Mouse (Mus musculus) thymus, adult 2 months (tissue): Measurements from ENCODE around the gene Tedc2. TPM values are rescaled to one million over a fixed set of nuclear protein-coding genes. Genes with fewer than 3 reads are reported as not detected.

Experiments
- DNase-seq: peaks from one replicate; pipeline ENCODE4 v3.0.0; 2021
- H3K27ac ChIP-seq: fragments of 200-500 bp; 2 replicates; pipeline ENCODE4 v1.5.1; 2012; ENCODE audit warnings: low read length, control low read depth; ENCODE audit not compliant: control insufficient read depth, insufficient read depth
- H3K27me3 ChIP-seq: fragments of 200-500 bp; 2 replicates; pipeline ENCODE4 v1.6.1; 2012; ENCODE audit warnings: mild to moderate bottlenecking, low read length, moderate library complexity, mixed read lengths; ENCODE audit not compliant: control insufficient read depth, insufficient read depth
- H3K36me3 ChIP-seq: fragments of 200-500 bp; 2 replicates; pipeline ENCODE4 v1.6.1; 2012; ENCODE audit warnings: mild to moderate bottlenecking, low read length, moderate library complexity; ENCODE audit not compliant: control insufficient read depth, insufficient read depth
- H3K4me1 ChIP-seq: fragments of 200-500 bp; replicated peaks from 2 replicates; pipeline ENCODE4 v1.6.1; 2012; ENCODE audit warnings: low read length; ENCODE audit not compliant: control insufficient read depth, insufficient read depth
- H3K4me3 ChIP-seq: fragments of 200-500 bp; 2 replicates; pipeline ENCODE4 v1.5.1; 2012; ENCODE audit warnings: mild to moderate bottlenecking, low read length, control low read depth, moderate library complexity; ENCODE audit not compliant: control insufficient read depth, insufficient read depth
- CTCF ChIP-seq: fragments of 200-500 bp; IDR thresholded peaks from 2 replicates; pipeline ENCODE4 v1.5.1; 2012; ENCODE audit warnings: mild to moderate bottlenecking, control low read depth, low read length, moderate library complexity, borderline replicate concordance; ENCODE audit not compliant: control insufficient read depth, poor library complexity, insufficient read depth; ENCODE audit errors: extremely low read depth
- POLR2A ChIP-seq: fragments of 200-500 bp; IDR thresholded peaks from 2 replicates; pipeline ENCODE4 v1.6.1; 2012; ENCODE audit warnings: mild to moderate bottlenecking, low read length, control low read depth, moderate library complexity; ENCODE audit not compliant: control insufficient read depth, poor library complexity, insufficient read depth; ENCODE audit errors: extremely low read depth
- WGBS: fragments of 180-500 bp; shearing (Covaris S2); methylation state at CpG from one replicate; pipeline ENCODE4 v1.1.7; 2018; 5-methylcytosine and 5-hydroxymethylcytosine counted together
- polyA plus RNA-seq: library from polyadenylated mRNA; depleted of rRNA; stranded (reverse); fragments of >200 nt; gene quantifications from 2 replicates; pipeline ENCODE4 v1.2.3, GENCODE M21; 2012

The Tedc2 gene
- polyA plus RNA-seq, 1 experiment: 20.0 TPM

DNA sequence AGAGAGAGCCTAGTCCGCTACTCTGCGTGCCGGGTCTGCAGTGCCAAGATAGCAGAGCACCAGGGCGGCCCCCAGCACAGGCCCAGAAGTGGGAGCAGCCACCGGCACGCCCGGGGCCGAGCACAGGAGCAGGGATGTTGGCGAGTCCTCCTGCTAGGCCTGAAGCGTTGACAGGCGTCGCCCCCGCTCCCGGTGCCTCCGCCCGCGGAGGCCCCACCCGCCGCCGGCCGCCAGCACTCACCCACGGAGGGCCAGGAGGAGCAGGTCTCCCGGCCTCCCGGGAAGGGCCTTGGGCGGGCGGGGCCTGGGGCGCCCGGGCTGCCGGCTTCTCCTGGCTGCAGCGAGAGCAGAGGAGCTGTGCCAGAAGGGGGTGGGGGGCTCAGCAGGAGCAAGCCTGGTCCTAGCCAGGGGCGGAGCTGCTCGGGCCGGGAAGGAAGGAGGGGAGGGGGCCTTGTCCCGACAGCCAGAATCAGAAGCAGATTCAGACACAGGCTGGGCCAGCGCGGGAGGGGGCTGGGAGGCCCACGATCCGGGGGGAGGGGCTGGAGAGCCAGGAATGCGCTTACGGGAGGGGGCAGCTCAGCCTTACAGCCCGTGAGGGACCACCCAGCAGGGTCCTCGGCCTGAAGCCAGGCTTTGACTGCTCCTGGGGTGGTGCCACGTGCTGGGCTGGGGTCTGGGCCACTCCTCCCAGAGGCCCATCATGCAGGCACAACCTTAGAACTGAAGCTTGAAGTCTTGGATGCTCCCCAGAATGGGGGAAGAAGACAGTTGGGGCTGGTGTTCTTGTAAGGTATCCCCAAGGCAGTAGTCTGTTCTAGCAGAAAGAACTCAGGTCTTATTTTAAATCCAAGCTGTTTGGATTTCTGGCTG is 11.4 kb downstream of the Tedc2 start, which contains the start of gene Ntn3:
Gene Ntn3, minus strand, starts transcription at position 489 of the 873 bp plus-strand sequence.
- H3K27me3 ChIP-seq: peaks cover 11% of the 10 kb centered on the region; the same call in 1 of the 2 replicates
- H3K4me1 ChIP-seq: peaks cover 36% of the 10 kb centered on the region
- no peak for DNase-seq
- no peak within 1 kb of the TSS for H3K27ac ChIP-seq
- peak within 1 kb of the TSS; percentile 26 for H3K4me3 ChIP-seq
- TF ChIP-seq POLR2A (no peak), CTCF (no peak)
- 13% methylated on average over 42 of the region's 43 CpGs for WGBS
- H3K36me3 ChIP-seq: no peaks in the 10 kb centered on the region

DNA sequence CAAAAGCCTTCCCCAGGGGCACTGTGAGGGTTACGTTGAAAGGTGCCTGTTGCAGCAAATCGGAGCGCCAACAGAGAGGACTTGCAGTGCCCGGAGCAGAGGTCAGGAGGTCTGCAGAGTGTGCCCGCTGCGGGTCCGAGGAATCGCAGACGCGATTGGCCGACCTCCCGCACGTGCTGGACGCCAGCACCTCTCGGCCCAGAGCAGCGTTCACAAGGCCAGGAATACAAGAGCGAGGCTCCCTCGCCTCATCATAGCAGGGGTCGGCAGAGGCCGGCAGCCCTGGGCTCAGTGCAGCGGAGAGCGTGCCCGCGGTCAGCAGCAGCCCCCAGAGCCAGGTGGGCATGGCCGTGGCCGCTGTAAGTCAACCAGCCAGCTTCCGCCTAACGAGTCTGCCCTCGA is 12.0 kb downstream of the Tedc2 start:
- TF ChIP-seq CTCF (no peak), POLR2A (no peak)
- 26% methylated on average over 29 of the region's 29 CpGs for WGBS
- Histone ChIP-seq H3K27ac (no peak overlapping the region), H3K27me3 (peaks cover 11% of the 10 kb centered on the region; the same call in 1 of the 2 replicates), H3K36me3 (no peaks in the 10 kb centered on the region), H3K4me1 (peaks cover 36% of the 10 kb centered on the region), H3K4me3 (peak overlapping the region; percentile 26)
- no peak for DNase-seq

DNA sequence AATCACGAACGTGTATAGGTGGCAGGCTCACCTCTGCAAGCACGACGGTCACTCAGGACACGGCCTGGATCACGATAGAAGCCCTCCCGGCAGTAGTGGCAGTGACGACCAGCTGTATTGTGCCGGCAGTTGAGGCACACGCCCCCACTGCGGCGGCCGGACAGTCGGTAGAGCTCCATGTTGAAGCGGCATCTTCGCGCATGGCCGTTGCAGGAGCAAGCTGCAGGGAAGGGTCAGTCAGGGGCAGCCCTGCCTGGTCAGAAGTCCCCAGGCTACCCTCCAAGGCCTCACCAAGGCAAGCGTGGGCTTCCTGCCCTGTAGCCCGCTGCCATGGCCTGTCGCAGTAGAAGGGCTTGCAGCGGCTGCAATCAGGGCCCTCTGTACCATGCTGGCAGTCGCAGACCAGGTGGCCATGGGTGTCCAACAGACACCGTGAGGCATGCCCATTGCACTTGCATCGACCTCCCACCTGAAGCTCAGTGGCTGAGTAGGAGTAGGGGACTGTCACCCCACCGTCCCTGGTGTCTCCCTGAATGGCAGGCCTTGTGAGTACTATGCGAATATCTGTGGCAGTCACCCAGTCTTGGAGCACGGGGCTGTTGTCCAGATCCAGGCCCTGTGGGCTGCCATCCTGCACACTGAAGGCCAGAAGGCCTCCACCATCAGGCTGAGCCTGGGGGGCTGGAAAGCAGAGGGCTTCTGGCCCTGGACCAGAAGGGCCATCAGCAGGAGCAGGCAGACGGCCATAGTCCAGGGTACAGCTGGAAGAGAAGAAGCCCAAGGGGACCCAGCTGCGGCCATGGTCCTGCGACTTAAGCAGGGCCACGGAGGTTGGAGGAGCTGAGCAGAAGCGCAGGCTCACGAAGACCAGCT is 12.6 kb downstream of the Tedc2 start:
- Histone ChIP-seq H3K27ac (no peak overlapping the region), H3K4me3 (no peak overlapping the region), H3K27me3 (peaks cover 11% of the 10 kb centered on the region; the same call in 1 of the 2 replicates), H3K36me3 (no peaks in the 10 kb centered on the region), H3K4me1 (peaks cover 36% of the 10 kb centered on the region)
- 93% methylated on average over 34 of the region's 34 CpGs for WGBS
- TF ChIP-seq POLR2A (no peak), CTCF (no peak)
- no peak for DNase-seq

DNA sequence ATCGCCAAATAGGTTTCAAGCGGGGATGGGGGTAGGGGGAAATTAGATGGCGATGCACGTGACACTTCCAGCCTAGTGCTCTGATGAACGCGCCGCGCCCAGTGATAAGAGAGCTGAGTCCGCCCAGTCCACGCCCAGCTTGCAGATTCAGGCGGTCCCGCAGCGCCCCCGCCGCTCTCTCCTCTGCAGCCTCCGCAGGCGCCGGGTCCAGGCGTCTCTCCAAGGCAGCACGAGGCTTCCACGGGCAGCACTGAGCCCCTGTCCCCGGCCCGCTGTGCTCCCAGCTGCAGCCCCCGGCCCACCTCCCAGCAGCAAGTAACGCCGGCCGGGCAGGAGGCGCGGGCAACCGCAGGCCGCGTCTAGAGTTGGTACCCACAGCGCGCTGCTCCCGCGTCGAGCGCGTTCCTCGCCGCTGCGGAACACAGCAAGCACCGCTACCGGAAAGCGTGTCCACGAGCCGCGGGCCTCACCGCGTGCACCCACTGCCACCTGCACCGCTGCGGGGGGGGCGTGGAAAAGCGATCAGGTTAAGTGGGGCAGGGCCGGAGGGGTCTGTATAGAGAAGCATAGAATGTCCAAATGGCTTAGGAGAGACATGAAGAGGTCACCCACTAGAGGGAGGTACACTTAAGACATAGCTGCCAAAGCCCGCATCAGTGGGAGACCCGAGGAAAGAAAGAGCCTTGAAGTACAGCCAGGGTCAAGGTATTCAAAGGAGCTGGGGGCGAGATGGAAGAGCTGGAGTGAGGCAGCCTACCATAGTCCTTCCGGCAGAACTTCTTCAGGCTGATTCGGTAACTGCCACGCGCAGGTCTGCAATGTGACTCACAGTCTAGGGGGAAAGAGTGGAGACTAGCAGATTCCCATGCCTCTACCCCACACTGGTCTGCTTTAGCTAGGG is 13.9 kb downstream of the Tedc2 start:
- H3K4me3 ChIP-seq: no peak overlapping the region; the same call in 1 of the 2 replicates
- DNase-seq: peak; percentile 27
- H3K36me3 ChIP-seq: no peaks in the 10 kb centered on the region
- no peak overlapping the region for H3K27ac ChIP-seq
- peaks cover 11% of the 10 kb centered on the region; the same call in 1 of the 2 replicates for H3K27me3 ChIP-seq
- TF ChIP-seq POLR2A (no peak), CTCF (no peak)
- 6% methylated on average over 62 of the region's 62 CpGs for WGBS
- peaks cover 32% of the 10 kb centered on the region for H3K4me1 ChIP-seq

DNA sequence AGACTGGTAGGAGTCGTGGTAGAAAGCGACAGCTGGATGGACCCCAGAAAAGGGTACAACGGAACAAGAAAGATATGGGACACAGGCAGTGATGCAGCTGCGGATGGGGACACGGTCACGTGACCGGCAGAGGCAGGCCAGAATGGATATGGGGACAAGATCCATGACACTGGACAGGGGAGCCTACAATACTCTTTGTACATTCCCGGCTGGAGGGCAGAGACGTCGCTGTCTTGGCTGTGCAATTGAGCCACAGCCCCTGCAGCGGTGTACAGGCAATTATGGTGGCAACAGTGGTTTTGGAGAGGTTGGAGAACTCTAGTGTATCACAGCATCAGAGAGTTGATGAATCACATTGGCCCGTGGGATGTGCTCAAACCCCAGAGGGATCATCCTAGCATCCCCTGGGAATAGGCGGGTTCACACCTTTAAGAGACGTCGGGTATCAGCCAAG is 14.7 kb downstream of the Tedc2 start:
- WGBS: 9% methylated on average over 15 of the region's 15 CpGs
- no peaks in the 10 kb centered on the region for H3K36me3 ChIP-seq
- H3K4me3 ChIP-seq: peak overlapping the region; percentile 81
- TF ChIP-seq POLR2A (no peak), CTCF (no peak)
- H3K4me1 ChIP-seq: peaks cover 27% of the 10 kb centered on the region
- peaks cover 11% of the 10 kb centered on the region; the same call in 1 of the 2 replicates for H3K27me3 ChIP-seq
- DNase-seq: peak; percentile 32
- no peak overlapping the region for H3K27ac ChIP-seq
